Mouse (Mus musculus): ENCODE measurements around the gene Gpr62.

Gpr62 gene

DNA sequence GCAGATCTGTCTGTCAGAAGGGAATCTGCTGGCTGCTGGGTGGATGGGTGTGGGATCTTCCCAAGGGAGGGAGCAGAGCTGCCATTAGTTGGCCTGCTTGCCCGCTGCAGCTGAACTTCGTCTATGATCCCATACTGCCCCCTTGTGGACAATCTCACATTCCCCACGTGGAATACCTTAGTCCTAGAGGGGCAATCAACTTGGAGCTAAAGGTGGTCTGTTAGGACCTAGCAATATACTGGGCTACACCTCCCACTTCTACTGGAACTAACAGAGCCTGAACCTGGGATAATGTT, 43.9 kb downstream of the Gpr62 start:
- peak; percentile 78 to 89 for DNase-seq (ENCODE audit: low spot score in 2 of 2)

DNA sequence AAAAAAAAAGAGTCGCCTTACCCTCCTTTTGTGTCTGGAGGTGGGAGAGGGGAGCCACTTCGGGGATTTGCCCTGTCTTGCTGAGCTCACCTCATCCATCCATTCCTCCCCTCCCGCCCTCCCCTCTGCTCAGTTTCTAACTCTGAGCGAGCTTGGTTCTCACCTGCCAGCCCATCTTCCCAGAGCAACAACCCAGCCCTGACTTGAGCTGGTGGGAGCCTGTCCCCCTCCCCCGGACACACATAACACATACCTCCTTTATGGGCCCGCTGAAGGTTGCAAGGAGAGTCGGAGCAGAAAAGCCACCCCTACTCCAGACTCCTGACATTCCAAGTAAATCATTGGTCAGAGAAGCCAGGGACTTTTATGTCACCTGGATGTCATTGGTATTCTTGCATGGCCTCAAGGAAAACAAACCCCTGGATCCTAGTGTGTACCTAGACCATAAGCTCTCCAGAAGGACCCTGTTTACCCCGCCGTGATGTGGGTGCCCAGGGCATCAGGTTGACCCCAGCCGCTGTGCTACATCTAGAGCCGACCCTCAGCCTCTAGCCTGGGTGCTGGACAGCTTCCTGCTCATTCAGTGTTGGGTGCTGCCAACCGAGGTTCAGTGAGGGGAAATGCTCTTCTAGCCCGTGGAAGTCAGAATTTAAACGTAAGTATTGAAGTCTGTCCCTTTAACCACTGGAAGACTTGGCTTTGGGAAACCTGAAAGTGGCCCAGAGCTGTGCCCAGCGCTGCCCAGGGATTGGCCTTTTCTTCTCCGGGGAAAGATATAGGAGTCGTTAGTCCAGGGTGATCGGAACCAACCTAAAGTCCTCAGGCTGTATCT, 44.5 kb downstream of the Gpr62 start:
- no peak for DNase-seq (ENCODE audit: low spot score in 2 of 2)

DNA sequence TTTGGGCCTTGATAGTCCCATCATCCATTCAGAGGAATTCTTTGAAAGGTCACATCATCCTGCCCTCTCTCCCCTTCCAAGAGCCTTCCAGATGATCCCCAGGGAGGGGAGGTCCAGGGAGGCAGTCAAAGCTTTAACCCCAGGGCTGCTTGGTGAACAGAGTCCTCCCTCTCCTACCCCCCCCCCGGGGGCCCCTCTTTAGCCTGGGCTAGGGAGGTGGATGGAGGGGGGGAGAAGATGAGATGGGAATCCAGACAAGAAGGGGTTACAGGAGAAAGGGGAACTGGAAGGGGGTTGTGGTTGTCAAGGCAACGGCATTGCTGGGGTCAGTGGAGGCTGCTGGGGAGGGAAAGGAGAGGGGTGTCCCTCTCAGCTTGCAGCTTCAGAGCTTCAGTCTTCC, 45.1 kb downstream of the Gpr62 start:
- no peak for DNase-seq (ENCODE audit: low spot score in 2 of 2)

DNA sequence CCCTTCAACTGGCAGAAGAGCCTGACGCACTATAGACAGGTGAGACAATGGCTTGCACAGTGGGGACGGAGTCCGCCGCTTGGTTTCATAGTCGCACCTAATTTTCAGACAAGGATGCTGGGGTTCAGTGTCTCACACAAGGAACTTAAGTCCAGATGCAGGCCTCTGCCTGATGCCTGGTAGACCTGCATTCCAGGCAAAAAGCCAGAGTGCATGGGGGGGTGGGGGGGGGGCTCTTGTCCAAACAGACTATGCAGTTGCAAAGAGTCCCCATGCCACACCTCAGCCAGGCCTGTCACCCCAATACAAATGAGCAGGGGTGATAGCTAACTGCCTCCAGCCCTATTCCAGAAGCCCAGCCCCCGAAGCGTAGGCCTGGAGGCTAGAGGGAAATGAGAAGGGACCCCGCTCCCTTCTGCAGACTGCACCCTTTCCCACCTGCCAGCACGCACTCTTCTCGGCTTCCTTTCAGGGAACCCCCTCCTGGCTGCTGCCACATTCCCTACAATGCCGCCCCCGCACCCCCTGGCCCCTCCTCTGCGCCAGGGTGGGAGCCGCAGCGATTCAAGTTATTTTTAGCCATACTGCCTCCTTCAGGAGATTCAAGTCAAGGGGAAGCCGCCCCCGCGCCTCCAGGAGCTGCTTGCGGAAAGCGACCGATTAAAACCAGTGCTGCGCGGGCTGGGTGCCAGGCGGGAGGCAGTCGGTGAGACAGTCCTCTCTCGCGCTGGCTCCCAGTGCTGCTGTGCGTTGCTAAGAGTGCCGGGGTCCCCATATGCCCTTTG, 47.7 kb downstream of the Gpr62 start:
- peak; percentile 92 to 96 for DNase-seq (ENCODE audit: low spot score in 2 of 2)

DNA sequence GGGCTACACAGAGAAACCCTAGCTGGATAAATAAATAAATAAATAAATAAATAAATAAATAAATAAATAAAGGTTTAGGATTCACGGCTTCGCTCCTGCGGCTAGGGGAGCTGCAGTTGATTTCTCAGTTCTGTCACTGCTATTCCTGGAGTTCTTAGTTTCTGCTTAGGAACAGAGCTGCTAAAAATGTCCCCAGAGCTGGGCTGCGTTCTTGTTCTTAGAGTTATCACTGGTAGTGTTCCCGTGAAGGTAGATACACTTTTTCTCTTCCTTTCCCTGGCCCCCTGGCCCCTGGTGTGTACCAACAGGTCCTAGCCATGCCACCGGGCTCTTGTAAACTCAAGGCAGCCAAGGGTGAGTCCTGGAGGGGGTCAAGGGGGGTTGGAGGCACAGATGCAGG, 48.9 kb downstream of the Gpr62 start:
- DNase-seq (ENCODE audit: low spot score in 2 of 2): no peak

Measured in frontal cortex, postnatal 14 days (tissue).